Mouse (Mus musculus) forebrain, postnatal 0 days (tissue): ENCODE data around the gene Gatd1. TPM values are rescaled to one million over a fixed set of nuclear protein-coding genes. Genes with fewer than 3 reads are reported as not detected.

Experiments used
- ATAC-seq: fragments of 200-750 bp; cut with Nextera tagmentation; 2 replicates; pipeline ENCODE4 v1.8.0; 2017; ENCODE audit warnings: mild to moderate bottlenecking, moderate library complexity
- DNase-seq: peaks from one replicate; pipeline ENCODE4 v3.0.0-alpha.2; 2015
- H3K27ac ChIP-seq: fragments of 300-500 bp; sonication (generic); 2 replicates; pipeline ENCODE4 v1.5.1; 2014; ENCODE audit warnings: low read depth, mild to moderate bottlenecking, antibody characterized with exemption, low read length, moderate library complexity, mixed read lengths
- H3K27me3 ChIP-seq: fragments of 300-500 bp; sonication (generic); 2 replicates; pipeline ENCODE4 v1.6.1; 2014; ENCODE audit warnings: mild to moderate bottlenecking, low read length, mixed read lengths; ENCODE audit not compliant: insufficient read depth
- H3K36me3 ChIP-seq: fragments of 300-500 bp; sonication (generic); 2 replicates; pipeline ENCODE4 v1.6.1; 2014; ENCODE audit warnings: mild to moderate bottlenecking, moderate library complexity; ENCODE audit not compliant: insufficient read depth
- H3K4me1 ChIP-seq: fragments of 300-500 bp; sonication (generic); 2 replicates; pipeline ENCODE4 v1.6.1; 2014; ENCODE audit warnings: antibody characterized with exemption; ENCODE audit not compliant: insufficient read depth
- H3K4me2 ChIP-seq: fragments of 300-500 bp; sonication (generic); 2 replicates; pipeline ENCODE4 v1.6.1; 2014; ENCODE audit warnings: low read depth, mild to moderate bottlenecking, moderate library complexity
- H3K4me3 ChIP-seq: fragments of 300-500 bp; sonication (generic); 2 replicates; pipeline ENCODE4 v1.5.1; 2014; ENCODE audit warnings: low read depth, low read length, mixed read lengths
- H3K9ac ChIP-seq: fragments of 300-500 bp; sonication (generic); 2 replicates; pipeline ENCODE4 v1.6.1; 2014; ENCODE audit warnings: mild to moderate bottlenecking
- H3K9me3 ChIP-seq: fragments of 300-500 bp; sonication (generic); 2 replicates; pipeline ENCODE4 v1.6.1; 2016; ENCODE audit warnings: low read length
- CTCF ChIP-seq: sonication (generic); IDR thresholded peaks from 2 replicates; pipeline ENCODE4 v1.5.1; 2016; ENCODE audit warnings: antibody characterized with exemption, control low read depth, low read depth
- WGBS: fragments of 180-500 bp; shearing (Covaris S2); extraction: QIAGEN DNeasy Blood & Tissue Kit; methylation state at CpG from one replicate; pipeline ENCODE4 v1.1.7; 2014; 5-methylcytosine and 5-hydroxymethylcytosine counted together
- polyA plus RNA-seq: library from polyadenylated mRNA; unstranded; fragments of >200 nt; fragmentation: Nextera tagmentation; extraction: Ambion mirVana; gene quantifications from 2 replicates; pipeline ENCODE4 v1.2.1, GENCODE M21; 2015
- total RNA-seq: library from RNA; depleted of rRNA; stranded (reverse); fragments of >200 nt; gene quantifications from 2 replicates; pipeline ENCODE4 v1.2.3, GENCODE M21; 2014

The Gatd1 gene
- total and polyA plus RNA-seq, 2 experiments from 2014 or later = 56.0 to 65.0 TPM

DNA sequence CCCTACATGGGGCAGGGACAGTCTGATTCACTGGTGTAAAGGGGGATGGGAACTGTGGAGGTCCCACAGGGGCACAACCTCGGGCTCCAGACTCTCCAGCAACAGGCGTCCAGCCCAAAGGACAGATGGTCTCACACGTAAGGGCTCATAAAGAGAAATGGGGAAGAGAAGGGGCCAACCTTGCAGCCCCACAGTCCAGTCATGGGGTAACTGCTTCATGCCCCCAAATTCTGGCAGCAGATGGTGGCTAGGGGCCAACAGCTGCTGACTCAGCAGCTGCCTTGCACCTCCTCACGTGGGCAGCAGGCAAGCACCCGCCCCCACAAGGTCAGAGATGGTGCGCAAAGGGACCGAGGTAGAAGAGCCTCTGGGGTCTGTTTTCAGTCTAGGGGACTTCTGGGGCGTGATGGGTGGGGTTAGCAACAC, 18.3 kb upstream of the Gatd1 start:
- no peaks in the 10 kb centered on the region for H3K9me3 ChIP-seq
- H3K36me3 ChIP-seq = peaks cover 38% of the 10 kb centered on the region
- WGBS = 82% methylated on average over 8 of the region's 8 CpGs
- no peak overlapping the region for H3K4me3 ChIP-seq
- H3K27ac ChIP-seq = no peak overlapping the region
- H3K4me2 ChIP-seq = no peak overlapping the region
- no peak overlapping the region for H3K9ac ChIP-seq
- no peak for ATAC-seq
- peaks cover 31% of the 10 kb centered on the region for H3K4me1 ChIP-seq
- TF ChIP-seq CTCF = no peak
- DNase-seq = no peak
- no peaks in the 10 kb centered on the region for H3K27me3 ChIP-seq

- H3K4me2 ChIP-seq = no peak overlapping the region
- no peak for ATAC-seq
- no peak overlapping the region for H3K9ac ChIP-seq
- no peaks in the 10 kb centered on the region for H3K27me3 ChIP-seq
- DNase-seq = no peak
- WGBS = 94% methylated on average over 19 of the region's 19 CpGs
- TF ChIP-seq CTCF = no peak
- H3K27ac ChIP-seq = no peak overlapping the region
- H3K9me3 ChIP-seq = no peaks in the 10 kb centered on the region
- no peak overlapping the region for H3K4me3 ChIP-seq
- peaks cover 43% of the 10 kb centered on the region for H3K36me3 ChIP-seq
- peaks cover 29% of the 10 kb centered on the region for H3K4me1 ChIP-seq
These were observed 17.7 kb upstream of the Gatd1 start for GRCm38 (mm10) chr7:141431434-141432185.

DNA sequence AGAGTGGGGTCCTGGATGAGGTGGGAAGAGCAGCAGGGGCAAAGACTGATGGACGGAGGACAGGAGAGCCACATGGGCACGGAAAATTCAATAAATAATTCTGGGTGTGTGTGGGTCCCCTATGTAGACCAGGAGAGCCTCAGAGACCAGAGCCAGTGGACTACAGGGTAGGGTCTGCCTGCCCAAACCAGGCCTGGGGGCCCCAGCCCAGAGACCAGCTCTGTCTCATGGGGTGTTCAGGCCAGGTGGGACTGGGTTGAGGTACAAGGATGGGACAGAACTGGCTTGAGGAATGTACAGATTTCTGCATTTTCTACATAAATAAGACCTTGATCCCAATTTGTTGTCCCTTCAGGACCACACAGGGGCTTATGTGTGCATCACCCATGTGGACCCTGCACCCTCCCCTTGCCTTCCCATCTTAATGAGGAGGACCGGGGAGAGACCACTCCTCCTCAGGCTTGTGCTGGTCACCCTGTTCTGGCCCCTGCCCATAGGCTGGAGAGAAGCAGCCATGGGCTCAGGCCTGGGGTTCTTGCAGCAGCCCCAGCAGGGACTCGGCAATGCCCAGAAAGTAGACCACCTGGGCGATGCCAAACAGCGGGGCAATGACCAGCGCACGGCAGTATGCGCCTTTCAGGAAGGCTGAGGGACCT, 16.8 kb upstream of the Gatd1 start:
- TF ChIP-seq CTCF = no peak
- Histone ChIP-seq H3K9ac (no peak overlapping the region), H3K27ac (no peak overlapping the region), H3K9me3 (no peaks in the 10 kb centered on the region), H3K36me3 (peaks cover 48% of the 10 kb centered on the region), H3K4me2 (no peak overlapping the region), H3K4me3 (no peak overlapping the region), H3K27me3 (no peaks in the 10 kb centered on the region), H3K4me1 (peaks cover 22% of the 10 kb centered on the region)
- DNase-seq = no peak
- ATAC-seq = no peak
- WGBS = 95% methylated on average over 9 of the region's 9 CpGs

DNA sequence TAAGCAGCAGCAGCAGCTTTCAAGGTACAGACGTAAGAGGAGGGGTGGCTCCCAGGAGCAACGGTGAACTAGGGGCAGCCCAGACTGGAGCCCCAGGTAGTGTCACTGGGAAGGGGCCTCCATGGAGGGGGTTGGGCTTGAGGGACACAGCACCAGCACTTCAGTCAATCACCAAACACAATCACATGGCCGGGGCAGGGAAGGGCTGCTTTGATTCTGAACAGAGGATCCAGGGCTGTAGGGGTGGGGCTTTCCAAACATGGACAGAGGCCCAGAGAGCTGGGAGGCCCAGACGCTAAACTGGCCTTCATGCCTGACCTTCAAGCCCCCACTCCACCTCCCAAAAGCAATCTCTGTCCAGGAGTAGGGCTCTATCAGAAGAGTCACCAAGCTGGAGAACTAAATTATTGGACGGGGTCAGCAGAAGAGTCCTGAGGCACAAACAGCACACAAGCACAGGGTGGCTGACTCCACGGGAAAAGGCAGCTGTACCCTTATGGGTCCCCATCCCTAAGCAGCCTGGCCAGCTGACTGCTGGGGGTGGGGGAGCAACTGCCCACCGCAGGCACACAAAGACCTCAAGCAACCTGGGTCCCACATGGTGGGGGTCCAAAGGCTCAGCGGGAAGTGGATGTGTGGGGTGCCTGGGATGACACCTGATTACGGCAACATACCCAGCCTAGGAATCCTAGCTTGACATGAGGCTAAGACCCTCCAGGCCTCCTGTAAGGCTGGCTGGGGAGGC, 16.1 kb upstream of the Gatd1 start:
- 0 out of 2 replicates have a peak overlapping the region, but pooled peaks have one; percentile 77 for H3K27ac ChIP-seq
- H3K9ac ChIP-seq = peak overlapping the region; percentile 71; the same call in 1 of the 2 replicates
- no peak for TF ChIP-seq CTCF
- H3K9me3 ChIP-seq = no peaks in the 10 kb centered on the region
- peak overlapping the region; percentile 45; the same call in 1 of the 2 replicates for H3K4me3 ChIP-seq
- DNase-seq (no peak), ATAC-seq (no peak)
- peak overlapping the region; percentile 75 for H3K4me2 ChIP-seq
- peaks cover 18% of the 10 kb centered on the region for H3K4me1 ChIP-seq
- peaks cover 48% of the 10 kb centered on the region for H3K36me3 ChIP-seq
- no peaks in the 10 kb centered on the region for H3K27me3 ChIP-seq
- 65% methylated on average over 9 of the region's 9 CpGs for WGBS

- WGBS = 2% methylated on average over 19 of the region's 19 CpGs
These were observed 15.4 kb upstream of the Gatd1 start, which contains the start of gene Cend1 for GRCm38 (mm10) chr7:141429310-141429709. Gene Cend1 (minus strand): TSS chr7:141429491.

GRCm38 (mm10) chr7:141428701-141429100, 14.8 kb upstream of the Gatd1 start:
- no peaks in the 10 kb centered on the region for H3K27me3 ChIP-seq
- ATAC-seq (no peak), DNase-seq (no peak)
- 50% methylated on average over 5 of the region's 5 CpGs for WGBS
- peaks cover 46% of the 10 kb centered on the region for H3K36me3 ChIP-seq
- no peaks in the 10 kb centered on the region for H3K9me3 ChIP-seq
- peaks cover 12% of the 10 kb centered on the region for H3K4me1 ChIP-seq
- TF ChIP-seq CTCF = no peak
- H3K4me2 ChIP-seq = peak overlapping the region; percentile 75
- H3K4me3 ChIP-seq = peak overlapping the region; percentile 45
- H3K9ac ChIP-seq = peak overlapping the region; percentile 71
- H3K27ac ChIP-seq = peak overlapping the region; percentile 77

More at GRCm38 (mm10) chr7:141429310-141429709, 15.4 kb upstream of the Gatd1 start, which contains the start of gene Cend1:
- Histone ChIP-seq H3K9ac (peak within 1 kb of the TSS; percentile 71), H3K4me1 (peaks cover 16% of the 10 kb centered on the region), H3K27me3 (no peaks in the 10 kb centered on the region), H3K27ac (peak within 1 kb of the TSS; percentile 77), H3K36me3 (peaks cover 48% of the 10 kb centered on the region), H3K9me3 (no peaks in the 10 kb centered on the region), H3K4me2 (peak within 1 kb of the TSS; percentile 75), H3K4me3 (peak within 1 kb of the TSS; percentile 45)
- DNase-seq = peak; percentile 82
- peak; percentile 90 for ATAC-seq
- peak; percentile 38 for TF ChIP-seq CTCF
